Mouse (Mus musculus): ENCODE results near the gene Tnfaip3.

- TF ChIP-seq FLI1 (IDR thresholded peaks at IDR 0.05; ENCODE audit: low read length) (no peak), GATA1 (IDR thresholded peaks at IDR 0.05; ENCODE audit: borderline replicate concordance, low read length) (no peak)
Measured at GRCm38 (mm10) chr10:19045986-19046385, 30.5 kb upstream of the Tnfaip3 start.
